Mouse (Mus musculus) midbrain, embryonic 13.5 days (tissue): Measurements from ENCODE around the gene Lrrc23. TPM values are rescaled to one million over a fixed set of nuclear protein-coding genes. Genes with fewer than 3 reads are reported as not detected.
A peak's percentile ranks its signal among the peaks of the same experiment; 100 is the strongest.

Experiments used
- ATAC-seq: fragments of 200-750 bp; cut with Nextera tagmentation; 2 replicates; pipeline ENCODE4 v1.8.0; 2017; ENCODE audit warnings: mild to moderate bottlenecking, moderate TSS enrichment, moderate library complexity
- H3K27ac ChIP-seq: fragments of 300-500 bp; sonication (generic); 2 replicates; pipeline ENCODE4 v1.5.1; 2015; ENCODE audit warnings: inconsistent platforms, mild to moderate bottlenecking, moderate library complexity
- H3K27me3 ChIP-seq: fragments of 300-500 bp; sonication (generic); 2 replicates; pipeline ENCODE4 v1.6.1; 2015; ENCODE audit warnings: mild to moderate bottlenecking, inconsistent platforms
- H3K36me3 ChIP-seq: fragments of 300-500 bp; sonication (generic); 2 replicates; pipeline ENCODE4 v1.6.1; 2015; ENCODE audit warnings: mild to moderate bottlenecking, inconsistent platforms
- H3K4me1 ChIP-seq: fragments of 300-500 bp; sonication (generic); replicated peaks from 2 replicates; pipeline ENCODE4 v1.6.1; 2015; ENCODE audit warnings: inconsistent platforms
- H3K4me2 ChIP-seq: fragments of 300-500 bp; sonication (generic); replicated peaks from 2 replicates; pipeline ENCODE4 v1.6.1; 2015; ENCODE audit warnings: moderate library complexity, mild to moderate bottlenecking, inconsistent platforms
- H3K4me3 ChIP-seq: fragments of 300-500 bp; sonication (generic); replicated peaks from 2 replicates; pipeline ENCODE4 v1.5.1; 2015; ENCODE audit warnings: mild to moderate bottlenecking, inconsistent platforms
- H3K9ac ChIP-seq: fragments of 300-500 bp; sonication (generic); replicated peaks from 2 replicates; pipeline ENCODE4 v1.6.1; 2015; ENCODE audit warnings: mild to moderate bottlenecking, inconsistent platforms
- H3K9me3 ChIP-seq: fragments of 300-500 bp; sonication (generic); 2 replicates; pipeline ENCODE4 v1.6.1; 2016; ENCODE audit warnings: mild to moderate bottlenecking, inconsistent platforms
- WGBS: fragments of 180-500 bp; shearing (Covaris S2); methylation state at CpG from one replicate; pipeline ENCODE4 v1.1.7; 2015; 5-methylcytosine and 5-hydroxymethylcytosine counted together
- polyA plus RNA-seq: library from polyadenylated mRNA; unstranded; fragments of >200 nt; fragmentation: Nextera tagmentation; extraction: Ambion mirVana; gene quantifications from 2 replicates; pipeline ENCODE4 v1.2.1, GENCODE M21; 2015

Lrrc23 gene
- 2.3 and 4.3 TPM in 2 replicates for polyA plus RNA-seq

DNA sequence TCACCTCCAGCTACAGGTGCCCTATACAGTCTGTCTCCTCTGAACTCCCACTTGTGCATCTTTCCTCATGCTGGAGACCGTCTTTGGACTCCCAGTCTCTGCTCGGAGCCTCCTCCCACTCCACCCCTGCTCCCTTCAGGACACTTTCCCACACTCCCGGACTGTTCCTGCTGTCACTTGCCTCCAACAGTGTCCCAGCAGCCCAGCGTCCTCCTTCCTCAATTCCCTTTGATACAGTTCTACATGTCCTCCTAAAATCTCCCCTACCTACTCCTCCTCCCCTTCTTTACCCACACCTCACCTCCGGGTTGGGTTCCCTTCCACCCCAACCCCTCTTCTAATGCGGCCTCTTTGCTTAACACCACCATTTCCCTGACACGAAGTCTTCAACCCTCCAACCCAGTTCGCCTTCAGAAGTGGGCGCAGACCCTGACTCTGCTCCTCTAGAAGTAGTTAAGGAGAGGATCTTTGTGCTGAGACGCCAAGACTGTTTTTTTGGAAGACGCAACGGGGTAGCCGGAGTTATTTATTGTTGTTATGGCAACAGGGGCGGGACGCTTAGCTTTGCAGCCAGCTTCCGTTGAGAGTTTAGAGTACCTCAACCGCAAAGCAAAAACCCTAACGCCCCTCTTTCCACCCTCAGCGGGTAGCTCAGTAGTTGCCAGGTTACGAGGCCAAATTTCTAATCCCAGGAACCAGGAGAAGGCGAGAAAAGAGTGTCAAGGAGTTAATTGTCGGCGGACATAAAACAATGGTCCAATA, at the start of gene Lrrc23:
Gene Lrrc23, minus strand, starts transcription at position 506 of the 762 bp plus-strand sequence.
- peaks cover 7% of the 10 kb centered on the region for H3K27me3 ChIP-seq
- no peaks in the 10 kb centered on the region for H3K9me3 ChIP-seq
- 2% methylated on average over 23 of the region's 23 CpGs for WGBS
- peak within 1 kb of the TSS; percentile 42; the same call in 1 of the 2 replicates for H3K9ac ChIP-seq
- H3K36me3 ChIP-seq, result no peaks in the 10 kb centered on the region
- peaks cover 17% of the 10 kb centered on the region for H3K4me1 ChIP-seq
- peak within 1 kb of the TSS; percentile 60 for H3K4me2 ChIP-seq
- H3K4me3 ChIP-seq, result peak within 1 kb of the TSS; percentile 36
- ATAC-seq, result peak; percentile 65
- H3K27ac ChIP-seq, result no peak within 1 kb of the TSS

- H3K36me3 ChIP-seq, result peaks cover 45% of the 10 kb centered on the region
Measured at GRCm38 (mm10) chr6:124828101-124828592, 48.6 kb upstream of the Lrrc23 start.

GRCm38 (mm10) chr6:124822049-124822448, 42.5 kb upstream of the Lrrc23 start:
- Histone ChIP-seq H3K9me3 (no peaks in the 10 kb centered on the region), H3K4me3 (no peak overlapping the region), H3K27ac (no peak overlapping the region), H3K9ac (no peak overlapping the region), H3K4me1 (no peaks in the 10 kb centered on the region), H3K4me2 (no peak overlapping the region), H3K36me3 (peaks cover 99% of the 10 kb centered on the region), H3K27me3 (no peaks in the 10 kb centered on the region)
- no peak for ATAC-seq
- WGBS, result 96% methylated on average over 4 of the region's 4 CpGs

More at GRCm38 (mm10) chr6:124828101-124828592, 48.6 kb upstream of the Lrrc23 start:
- H3K4me3 ChIP-seq, result peak overlapping the region; percentile 51
- no peaks in the 10 kb centered on the region for H3K27me3 ChIP-seq
- 22% methylated on average over 10 of the region's 10 CpGs for WGBS
- H3K4me2 ChIP-seq, result peak overlapping the region; percentile 89
- peak overlapping the region; percentile 68 for H3K27ac ChIP-seq
- H3K9ac ChIP-seq, result peak overlapping the region; percentile 72
- peaks cover 32% of the 10 kb centered on the region for H3K4me1 ChIP-seq
- no peak for ATAC-seq
- H3K9me3 ChIP-seq, result no peaks in the 10 kb centered on the region

DNA sequence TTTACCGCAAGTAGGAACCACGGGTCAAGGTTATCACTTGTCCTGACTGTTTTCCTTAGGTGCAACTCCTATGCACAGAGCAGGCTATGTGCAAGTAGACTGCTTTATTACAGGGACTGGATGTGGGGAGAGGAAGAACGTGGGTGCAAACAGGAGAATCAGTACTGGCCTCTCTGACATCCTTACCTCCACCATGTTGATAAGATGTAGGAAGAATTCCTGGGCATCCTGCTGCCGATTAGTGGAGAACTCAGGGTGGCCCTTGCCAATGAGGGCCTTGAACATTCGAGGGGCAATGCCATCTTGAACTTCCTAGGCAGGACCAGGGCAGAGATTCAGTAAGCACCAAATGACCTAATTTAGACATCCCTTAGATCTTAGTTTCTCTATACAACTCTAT, 41.4 kb upstream of the Lrrc23 start:
- 93% methylated on average over 5 of the region's 5 CpGs for WGBS
- H3K9ac ChIP-seq, result no peak overlapping the region
- H3K27me3 ChIP-seq, result no peaks in the 10 kb centered on the region
- no peak for ATAC-seq
- peaks cover 100% of the 10 kb centered on the region for H3K36me3 ChIP-seq
- no peak overlapping the region for H3K27ac ChIP-seq
- H3K4me2 ChIP-seq, result no peak overlapping the region
- H3K9me3 ChIP-seq, result no peaks in the 10 kb centered on the region
- H3K4me3 ChIP-seq, result no peak overlapping the region
- H3K4me1 ChIP-seq, result no peaks in the 10 kb centered on the region

DNA sequence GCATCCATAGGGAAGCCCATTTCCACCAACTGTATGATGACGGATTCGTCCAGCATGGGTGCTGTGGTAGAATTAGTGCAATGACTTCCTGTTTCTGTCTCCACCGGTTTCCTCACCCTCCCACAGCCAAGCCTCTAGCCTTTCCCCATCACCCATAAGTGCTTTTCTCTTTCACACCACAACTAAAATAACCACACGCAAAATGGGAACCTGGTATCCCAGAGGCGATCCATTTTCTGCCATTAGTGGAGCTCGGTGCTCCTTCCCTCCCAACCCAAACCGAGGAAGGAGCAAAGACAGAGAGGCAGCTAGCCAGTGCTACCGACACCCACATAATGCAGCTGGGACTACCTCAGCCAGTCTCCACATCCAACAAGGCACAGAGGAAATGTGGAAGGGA, 38.4 kb upstream of the Lrrc23 start:
- Histone ChIP-seq H3K36me3 (peaks cover 82% of the 10 kb centered on the region), H3K4me3 (no peak overlapping the region), H3K4me1 (peaks cover 19% of the 10 kb centered on the region), H3K4me2 (no peak overlapping the region), H3K27ac (no peak overlapping the region), H3K9me3 (no peaks in the 10 kb centered on the region), H3K27me3 (no peaks in the 10 kb centered on the region), H3K9ac (no peak overlapping the region)
- ATAC-seq, result no peak
- WGBS, result 92% methylated on average over 8 of the region's 8 CpGs

DNA sequence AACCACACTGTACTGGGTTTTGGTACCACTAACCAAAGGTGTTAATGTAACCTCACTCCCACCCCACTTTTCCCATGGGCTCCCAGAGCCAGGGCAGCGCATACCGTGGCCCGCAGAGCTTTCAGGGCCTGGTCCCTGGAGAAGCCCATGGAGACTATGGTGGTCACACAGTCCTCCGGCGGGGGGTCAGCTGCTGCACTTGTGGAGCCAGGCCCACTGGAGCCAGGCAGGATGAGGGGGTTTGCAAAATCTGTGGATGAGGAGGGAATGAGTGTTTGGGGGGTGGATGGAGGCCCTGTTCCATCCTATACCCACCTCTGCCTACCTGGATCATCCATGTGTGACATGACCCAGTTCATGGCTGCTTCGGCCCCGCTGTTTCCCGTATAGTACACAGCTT, 38.0 kb upstream of the Lrrc23 start:
- Histone ChIP-seq H3K4me3 (no peak overlapping the region), H3K9me3 (no peaks in the 10 kb centered on the region), H3K36me3 (peaks cover 78% of the 10 kb centered on the region), H3K9ac (no peak overlapping the region), H3K27ac (no peak overlapping the region), H3K4me2 (no peak overlapping the region), H3K4me1 (peaks cover 23% of the 10 kb centered on the region), H3K27me3 (no peaks in the 10 kb centered on the region)
- 96% methylated on average over 8 of the region's 8 CpGs for WGBS
- no peak for ATAC-seq

GRCm38 (mm10) chr6:124817125-124817524, 37.6 kb upstream of the Lrrc23 start:
- Histone ChIP-seq H3K4me2 (no peak overlapping the region), H3K27me3 (no peaks in the 10 kb centered on the region), H3K9ac (no peak overlapping the region), H3K4me1 (peaks cover 28% of the 10 kb centered on the region), H3K9me3 (no peaks in the 10 kb centered on the region), H3K27ac (no peak overlapping the region), H3K36me3 (peaks cover 78% of the 10 kb centered on the region), H3K4me3 (no peak overlapping the region)
- ATAC-seq, result no peak
- 96% methylated on average over 11 of the region's 11 CpGs for WGBS

GRCm38 (mm10) chr6:124816611-124817010, 37.1 kb upstream of the Lrrc23 start:
- Histone ChIP-seq H3K27ac (no peak overlapping the region), H3K4me1 (peaks cover 32% of the 10 kb centered on the region), H3K27me3 (no peaks in the 10 kb centered on the region), H3K36me3 (peaks cover 78% of the 10 kb centered on the region), H3K9ac (no peak overlapping the region), H3K4me2 (no peak overlapping the region), H3K9me3 (no peaks in the 10 kb centered on the region), H3K4me3 (no peak overlapping the region)
- ATAC-seq, result no peak
- WGBS, result 96% methylated on average over 4 of the region's 4 CpGs

- H3K4me3 ChIP-seq, result no peak overlapping the region
- H3K27ac ChIP-seq, result peak overlapping the region; percentile 30; the same call in 1 of the 2 replicates
- H3K4me1 ChIP-seq, result peaks cover 36% of the 10 kb centered on the region
- no peak for ATAC-seq
- no peak overlapping the region for H3K4me2 ChIP-seq
- peaks cover 67% of the 10 kb centered on the region for H3K36me3 ChIP-seq
- no peaks in the 10 kb centered on the region for H3K27me3 ChIP-seq
- 64% methylated on average over 9 of the region's 9 CpGs for WGBS
- no peaks in the 10 kb centered on the region for H3K9me3 ChIP-seq
- no peak overlapping the region for H3K9ac ChIP-seq
Measured at GRCm38 (mm10) chr6:124814858-124815774, 35.6 kb upstream of the Lrrc23 start.

DNA sequence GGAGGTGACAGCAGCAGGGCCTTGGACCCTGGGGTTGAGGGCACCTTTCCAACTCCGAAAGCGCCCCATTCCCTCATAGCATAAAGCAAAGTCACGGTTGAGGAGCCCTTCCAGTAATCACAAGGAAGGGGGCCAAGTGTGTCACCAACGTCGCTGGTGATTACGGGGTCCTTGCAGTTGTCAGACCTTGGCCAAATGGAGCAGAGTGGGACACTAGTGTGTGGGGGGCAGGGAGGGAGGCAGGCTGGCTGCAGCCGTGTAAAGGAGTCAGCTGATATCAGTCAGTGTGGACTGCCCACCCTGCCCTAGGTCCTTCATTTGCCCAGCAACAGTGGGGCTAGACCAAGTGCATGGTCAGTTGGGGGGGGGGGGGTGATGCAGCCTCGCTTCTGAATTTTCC, 34.9 kb upstream of the Lrrc23 start:
- H3K9ac ChIP-seq, result peak overlapping the region; percentile 80; the same call in 1 of the 2 replicates
- ATAC-seq, result peak; percentile 62
- H3K36me3 ChIP-seq, result peaks cover 61% of the 10 kb centered on the region
- H3K9me3 ChIP-seq, result no peaks in the 10 kb centered on the region
- peak overlapping the region; percentile 63 for H3K4me3 ChIP-seq
- 39% methylated on average over 8 of the region's 8 CpGs for WGBS
- H3K27me3 ChIP-seq, result no peaks in the 10 kb centered on the region
- H3K4me1 ChIP-seq, result peaks cover 43% of the 10 kb centered on the region
- H3K4me2 ChIP-seq, result peak overlapping the region; percentile 88
- peak overlapping the region; percentile 83 for H3K27ac ChIP-seq

DNA sequence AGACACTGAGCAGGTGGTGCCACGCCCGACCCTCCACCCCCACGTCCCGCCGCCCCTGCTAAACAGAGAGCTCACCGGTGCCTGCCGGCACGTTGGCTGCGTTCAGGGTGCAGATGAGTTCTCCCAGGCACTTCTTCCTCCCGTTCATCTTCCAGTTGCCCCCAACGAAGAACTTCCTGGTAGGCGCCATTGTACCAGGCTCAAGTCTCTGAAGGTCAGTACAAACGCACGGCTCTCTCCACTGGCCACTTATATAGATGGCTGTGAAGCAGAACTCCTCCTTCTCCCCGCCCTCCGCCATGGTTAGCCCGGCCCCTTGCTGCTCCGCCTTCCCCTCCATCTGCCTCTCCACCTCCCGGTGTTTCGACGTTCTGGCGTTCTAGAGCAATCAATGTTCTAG, 34.4 kb upstream of the Lrrc23 start, which contains the start of gene Tpi1:
Gene Tpi1, minus strand, starts transcription at position 364 of the 400 bp plus-strand sequence.
- H3K36me3 ChIP-seq, result peaks cover 56% of the 10 kb centered on the region
- under 1% methylated on average over 22 of the region's 22 CpGs for WGBS

More for the DNA sequence above, 34.4 kb upstream of the Lrrc23 start, which contains the start of gene Tpi1:
- Histone ChIP-seq H3K4me2 (peak within 1 kb of the TSS; percentile 88), H3K4me3 (peak within 1 kb of the TSS; percentile 63), H3K9ac (peak within 1 kb of the TSS; percentile 80), H3K4me1 (peaks cover 48% of the 10 kb centered on the region), H3K27me3 (no peaks in the 10 kb centered on the region), H3K9me3 (no peaks in the 10 kb centered on the region), H3K27ac (peak within 1 kb of the TSS; percentile 83)
- ATAC-seq, result peak; percentile 81
